Mouse (Mus musculus) embryonic fibroblast, embryonic 13.5 days (primary cell): ENCODE measurements around the gene Resp18. TPM values are rescaled to one million over a fixed set of nuclear protein-coding genes. Genes with fewer than 3 reads are reported as not detected.

Experiments
- H3K27ac ChIP-seq: 2 replicates; pipeline ENCODE4 v1.5.1; 2012; ENCODE audit warnings: low read length, control low read depth, inconsistent platforms; ENCODE audit not compliant: insufficient read depth
- H3K4me1 ChIP-seq: 2 replicates; pipeline ENCODE4 v1.6.1; 2011; ENCODE audit warnings: low read length; ENCODE audit not compliant: control insufficient read depth, insufficient read depth
- H3K4me3 ChIP-seq: 2 replicates; pipeline ENCODE4 v1.5.1; 2011; ENCODE audit warnings: mild to moderate bottlenecking, control low read depth, low read length; ENCODE audit not compliant: insufficient read depth
- CTCF ChIP-seq: IDR thresholded peaks from 2 replicates; pipeline ENCODE4 v1.5.1; 2011; ENCODE audit warnings: mild to moderate bottlenecking, control low read depth, low read length, moderate library complexity, borderline replicate concordance; ENCODE audit not compliant: insufficient read depth
- POLR2A ChIP-seq: IDR thresholded peaks from 2 replicates; pipeline ENCODE4 v1.6.1; 2011; ENCODE audit warnings: low read depth, mild to moderate bottlenecking, control low read depth, low read length, moderate library complexity
- polyA plus RNA-seq: library from polyadenylated mRNA; stranded (reverse); fragments of >200 nt; gene quantifications from 2 replicates; pipeline ENCODE4 v1.2.4, GENCODE M21; 2011; ENCODE audit warnings: low read depth; ENCODE audit not compliant: missing spikeins, insufficient read length

Resp18 gene
- polyA plus RNA-seq, 1 experiment = not detected

GRCm38 (mm10) chr1:75304662-75305061 is 26.4 kb upstream of the Resp18 start:
- Histone ChIP-seq H3K4me1 (no peaks in the 10 kb centered on the region), H3K4me3 (no peak overlapping the region)
- TF ChIP-seq POLR2A (no peak), CTCF (no peak)

GRCm38 (mm10) chr1:75294294-75294693 is 16.1 kb upstream of the Resp18 start:
- no peak overlapping the region for H3K27ac ChIP-seq
- no peak overlapping the region for H3K4me3 ChIP-seq
- peaks cover 21% of the 10 kb centered on the region for H3K4me1 ChIP-seq
- TF ChIP-seq CTCF = no peak
- no peak for TF ChIP-seq POLR2A

More at GRCm38 (mm10) chr1:75304662-75305061, 26.4 kb upstream of the Resp18 start:
- H3K27ac ChIP-seq = no peak overlapping the region

DNA sequence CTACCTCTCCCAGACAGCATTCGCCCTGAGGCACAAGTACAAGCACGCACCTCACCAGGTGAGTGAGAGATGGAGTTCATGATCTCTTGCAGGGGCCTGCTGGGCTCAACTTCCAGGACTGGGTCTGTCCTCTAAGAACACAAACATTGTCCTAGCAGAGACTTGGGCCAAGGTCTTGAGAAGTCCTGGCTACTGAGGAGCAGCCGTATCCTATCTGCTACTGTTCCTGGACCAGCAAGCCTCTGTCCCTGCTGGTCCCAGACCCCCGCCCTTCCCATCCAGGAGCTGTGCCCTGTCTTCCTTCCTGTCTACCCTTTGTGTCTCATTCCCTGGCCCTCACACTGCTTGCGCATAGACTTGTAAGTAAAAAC is 15.1 kb upstream of the Resp18 start:
- peak overlapping the region; percentile 88 for H3K27ac ChIP-seq
- TF ChIP-seq POLR2A (no peak), CTCF (no peak)
- peaks cover 18% of the 10 kb centered on the region for H3K4me1 ChIP-seq
- no peak overlapping the region for H3K4me3 ChIP-seq

DNA sequence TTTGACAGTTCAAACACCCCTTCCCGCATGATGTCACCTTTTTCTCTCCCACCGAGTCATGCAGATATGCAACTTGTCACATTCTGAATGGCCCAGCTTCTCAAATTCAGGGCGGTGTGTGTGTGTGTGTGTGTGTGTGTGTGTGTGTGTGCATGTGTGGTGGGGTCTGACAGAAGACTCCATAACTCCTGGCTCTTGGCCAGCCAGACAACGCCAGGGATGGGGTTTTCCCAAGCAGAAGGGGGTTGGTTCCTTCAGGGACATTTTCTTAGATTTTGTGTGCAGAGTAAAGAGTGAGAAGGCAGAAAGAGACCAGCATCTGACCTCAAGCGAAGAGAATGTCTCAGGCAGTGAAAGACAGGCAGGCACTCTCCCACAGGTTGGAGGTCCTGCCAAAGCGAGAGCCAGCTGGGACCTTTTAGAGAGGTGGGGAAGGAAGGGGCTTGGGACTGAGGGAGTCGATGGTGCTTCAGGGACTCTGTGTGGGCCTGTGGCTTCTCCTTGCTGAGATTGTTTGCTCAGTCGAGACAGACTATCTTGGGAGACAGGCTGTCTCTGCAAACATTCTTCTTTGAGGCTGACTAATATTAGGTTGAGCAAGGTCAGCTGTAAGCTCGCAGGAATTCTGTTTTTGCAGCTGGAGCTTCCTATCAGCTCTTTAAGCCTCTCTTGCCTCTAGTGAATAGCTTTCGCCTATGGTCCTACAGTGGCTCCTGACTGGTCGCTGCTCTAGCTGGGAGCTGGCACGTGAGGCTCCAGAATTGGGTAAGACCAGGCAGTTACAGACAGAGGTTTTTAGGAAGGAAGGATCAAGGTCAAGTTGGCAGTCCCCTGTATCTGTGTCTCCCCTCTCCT is 14.5 kb upstream of the Resp18 start:
- peaks cover 18% of the 10 kb centered on the region for H3K4me1 ChIP-seq

GRCm38 (mm10) chr1:75291321-75291720 is 13.1 kb upstream of the Resp18 start:
- peak overlapping the region; percentile 91; the same call in 1 of the 2 replicates for H3K27ac ChIP-seq
- TF ChIP-seq POLR2A (no peak), CTCF (no peak)
- H3K4me3 ChIP-seq = no peak overlapping the region
- peaks cover 18% of the 10 kb centered on the region for H3K4me1 ChIP-seq

More for the DNA sequence above, 14.5 kb upstream of the Resp18 start:
- no peak overlapping the region for H3K4me3 ChIP-seq
- no peak for TF ChIP-seq CTCF
- H3K27ac ChIP-seq = peak overlapping the region; percentile 91

- H3K4me1 ChIP-seq = peaks cover 18% of the 10 kb centered on the region
Measured at GRCm38 (mm10) chr1:75290582-75290981, 12.4 kb upstream of the Resp18 start.

GRCm38 (mm10) chr1:75289888-75290431 is 11.7 kb upstream of the Resp18 start:
- Histone ChIP-seq H3K4me1 (peaks cover 18% of the 10 kb centered on the region), H3K27ac (no peak overlapping the region), H3K4me3 (no peak overlapping the region)
- TF ChIP-seq POLR2A (no peak), CTCF (no peak)

More at GRCm38 (mm10) chr1:75290582-75290981, 12.4 kb upstream of the Resp18 start:
- H3K4me3 ChIP-seq = no peak overlapping the region
- no peak for TF ChIP-seq POLR2A
- no peak overlapping the region for H3K27ac ChIP-seq

DNA sequence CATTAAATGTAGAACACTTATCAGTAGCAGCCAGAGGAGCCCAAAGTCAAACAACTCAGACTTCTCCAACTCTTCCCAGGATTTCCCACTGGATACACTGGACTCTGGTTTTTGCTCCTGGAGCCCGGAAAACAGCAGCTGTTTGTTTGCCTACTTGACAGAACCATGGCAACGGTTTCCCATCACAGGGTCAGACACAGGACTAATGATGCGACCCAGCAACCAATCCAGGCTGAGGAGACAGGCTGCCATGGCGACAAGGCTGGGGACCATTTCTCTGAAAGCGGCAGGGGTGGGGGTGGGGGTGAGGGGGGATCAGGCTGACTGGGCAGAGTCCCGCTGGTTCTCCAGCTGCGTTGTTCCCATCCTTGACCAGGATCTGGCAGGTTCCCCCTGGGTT is 11.2 kb upstream of the Resp18 start:
- Histone ChIP-seq H3K27ac (no peak overlapping the region), H3K4me1 (peaks cover 18% of the 10 kb centered on the region), H3K4me3 (no peak overlapping the region)
- TF ChIP-seq POLR2A (no peak), CTCF (no peak)

GRCm38 (mm10) chr1:75284911-75285310 is 6.7 kb upstream of the Resp18 start:
- H3K27ac ChIP-seq = no peak overlapping the region
- H3K4me1 ChIP-seq = no peaks in the 10 kb centered on the region
- no peak overlapping the region for H3K4me3 ChIP-seq
- TF ChIP-seq CTCF = no peak
- no peak for TF ChIP-seq POLR2A

DNA sequence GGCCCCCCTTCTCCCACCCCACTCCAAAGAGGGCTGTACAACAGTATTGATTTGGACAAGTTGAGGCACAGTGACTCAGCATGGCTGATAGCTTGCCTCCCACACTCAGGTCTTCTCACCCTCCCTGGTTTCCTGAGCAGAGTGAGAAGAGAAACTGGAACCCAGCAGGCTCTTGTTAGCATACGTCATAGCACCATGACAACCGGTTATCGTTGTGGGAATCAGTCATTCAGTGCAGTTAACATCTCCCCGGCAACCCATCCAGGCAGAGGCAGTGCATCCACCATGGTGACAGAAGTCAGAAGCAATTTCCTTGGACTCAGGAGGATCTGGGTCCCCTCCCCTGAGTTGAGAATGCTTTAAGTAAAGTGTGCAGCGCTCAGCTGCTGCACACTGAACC is 4.8 kb upstream of the Resp18 start:
- no peak overlapping the region for H3K4me3 ChIP-seq
- H3K27ac ChIP-seq = no peak overlapping the region
- TF ChIP-seq CTCF = no peak
- no peak for TF ChIP-seq POLR2A
- no peaks in the 10 kb centered on the region for H3K4me1 ChIP-seq
